Mouse (Mus musculus) CH12.LX (cell line): Measurements from ENCODE around the gene Spn. TPM values are rescaled to one million over a fixed set of nuclear protein-coding genes. Genes with fewer than 3 reads are reported as not detected.

Source experiments
- DNase-seq: peaks from one replicate; pipeline ENCODE4 v3.0.0-alpha.2; 2013; ENCODE audit errors: extremely low read depth
- H3K27ac ChIP-seq: 2 replicates; pipeline ENCODE4 v1.5.1; 2012; ENCODE audit warnings: low read depth, mild to moderate bottlenecking, control low read depth, moderate library complexity; ENCODE audit not compliant: insufficient read depth
- H3K27me3 ChIP-seq: replicated peaks from 2 replicates; pipeline ENCODE3; 2012; ENCODE audit warnings: inconsistent platforms
- H3K36me3 ChIP-seq, 2 experiments: replicated peaks in 1 of 2; 2 replicates each; pipeline versions ENCODE3 to v1.6.1; 2012; ENCODE audit warnings: inconsistent platforms in 1 of 2, low read length in 1 of 2, mild to moderate bottlenecking in 1 of 2, mixed read lengths in 1 of 2, moderate library complexity in 1 of 2; ENCODE audit not compliant: control insufficient read depth in 1 of 2, insufficient read depth in 1 of 2
- H3K4me1 ChIP-seq, 2 experiments: 2 replicates each; pipeline ENCODE4 v1.6.1; 2012; ENCODE audit warnings: inconsistent platforms in 1 of 2, moderate library complexity in 1 of 2; ENCODE audit not compliant: insufficient read depth in 2 of 2, control insufficient read depth in 1 of 2
- H3K4me2 ChIP-seq: 2 replicates; pipeline ENCODE4 v1.6.1; 2012; ENCODE audit warnings: low read depth, mild to moderate bottlenecking, control low read depth; ENCODE audit not compliant: poor library complexity, insufficient read depth, severe bottlenecking
- H3K4me3 ChIP-seq, 3 experiments: fragments of 150-350 bp in 1 of 3; sonication (generic) in 1 of 3; replicated peaks in 1 of 3; 2 replicates each; pipeline versions ENCODE3 to v1.5.1; 2011 to 2012; ENCODE audit warnings: low read depth in 2 of 3, low read length in 2 of 3, mild to moderate bottlenecking in 2 of 3, moderate library complexity in 2 of 3, control low read depth in 1 of 3, improper control_type of control experiment in 1 of 3, inconsistent platforms in 1 of 3, mixed read lengths in 1 of 3; ENCODE audit not compliant: poor library complexity in 1 of 3
- H3K79me2 ChIP-seq: replicated peaks from 2 replicates; pipeline ENCODE4 v1.6.1; 2012; ENCODE audit warnings: mild to moderate bottlenecking, moderate library complexity; ENCODE audit not compliant: control insufficient read depth, poor library complexity, insufficient read depth, severe bottlenecking; ENCODE audit errors: extremely low read depth
- H3K9ac ChIP-seq: 2 replicates; pipeline ENCODE4 v1.6.1; 2012; ENCODE audit warnings: low read depth, mild to moderate bottlenecking, control low read depth, moderate library complexity; ENCODE audit not compliant: insufficient read depth
- H3K9me3 ChIP-seq: replicated peaks from 2 replicates; pipeline ENCODE3; 2012; ENCODE audit warnings: low read length, inconsistent platforms, mixed read lengths
- CHD2 ChIP-seq: IDR thresholded peaks from 2 replicates; pipeline ENCODE4 v1.6.1; 2011; ENCODE audit warnings: low read length, improper control_type of control experiment
- CTCF ChIP-seq, 2 experiments: IDR thresholded peaks in 1 of 2; conservative IDR thresholded peaks in 1 of 2; 2 replicates each; pipeline ENCODE4 v1.5.1; 2011 to 2012; ENCODE audit warnings: low read depth in 2 of 2, low read length in 2 of 2, improper control_type of control experiment in 1 of 2, inconsistent platforms in 1 of 2, mild to moderate bottlenecking in 1 of 2, moderate library complexity in 1 of 2
- E2F4 ChIP-seq: IDR thresholded peaks from 2 replicates; pipeline ENCODE4 v1.6.1; 2011; ENCODE audit warnings: low read depth, low read length, improper control_type of control experiment; ENCODE audit not compliant: insufficient replicate concordance
- ELF1 ChIP-seq: IDR thresholded peaks from 2 replicates; pipeline ENCODE4 v1.6.1; 2014; ENCODE audit warnings: low read depth, mild to moderate bottlenecking, inconsistent platforms, low read length, improper control_type of control experiment
- EP300 ChIP-seq: IDR thresholded peaks from 2 replicates; pipeline ENCODE4 v1.6.1; 2011; ENCODE audit warnings: low read length, improper control_type of control experiment
- ETS1 ChIP-seq: conservative IDR thresholded peaks from 2 replicates; pipeline ENCODE4 v1.6.1; 2012; ENCODE audit warnings: low read depth, mild to moderate bottlenecking, inconsistent platforms, low read length, improper control_type of control experiment, moderate library complexity
- MAFK ChIP-seq: IDR thresholded peaks from 2 replicates; pipeline ENCODE4 v1.6.1; 2011; ENCODE audit warnings: low read length, improper control_type of control experiment; ENCODE audit not compliant: insufficient replicate concordance
- MAX ChIP-seq: IDR thresholded peaks from 2 replicates; pipeline ENCODE4 v1.6.1; 2011; ENCODE audit warnings: low read length, improper control_type of control experiment
- MEF2A ChIP-seq: IDR thresholded peaks from 2 replicates; pipeline ENCODE4 v1.6.1; 2014; ENCODE audit warnings: low read depth, mild to moderate bottlenecking, inconsistent platforms, low read length, improper control_type of control experiment, borderline replicate concordance
- MXI1 ChIP-seq: IDR thresholded peaks from 2 replicates; pipeline ENCODE4 v1.6.1; 2011; ENCODE audit warnings: mild to moderate bottlenecking, low read depth, low read length, improper control_type of control experiment
- NRF1 ChIP-seq: IDR thresholded peaks from 2 replicates; pipeline ENCODE4 v1.6.1; 2014; ENCODE audit warnings: low read depth, mild to moderate bottlenecking, inconsistent platforms, low read length, improper control_type of control experiment, moderate library complexity
- RCOR1 ChIP-seq: conservative IDR thresholded peaks from 2 replicates; pipeline ENCODE4 v1.6.1; 2012; ENCODE audit warnings: low read depth, mild to moderate bottlenecking, inconsistent platforms, low read length, improper control_type of control experiment
- SIN3A ChIP-seq: IDR thresholded peaks from 2 replicates; pipeline ENCODE4 v1.6.1; 2012; ENCODE audit warnings: low read length, improper control_type of control experiment, inconsistent platforms
- SMC3 ChIP-seq: IDR thresholded peaks from 2 replicates; pipeline ENCODE4 v1.6.1; 2011; ENCODE audit warnings: low read depth, low read length, improper control_type of control experiment
- TBP ChIP-seq: conservative IDR thresholded peaks from 2 replicates; pipeline ENCODE4 v1.6.1; 2011; ENCODE audit warnings: low read depth, low read length, improper control_type of control experiment
- UBTF ChIP-seq: IDR thresholded peaks from 2 replicates; pipeline ENCODE4 v1.6.1; 2012; ENCODE audit warnings: low read depth, mild to moderate bottlenecking, inconsistent platforms, low read length, improper control_type of control experiment, moderate library complexity
- ZC3H11A ChIP-seq: IDR thresholded peaks from 2 replicates; pipeline ENCODE4 v1.6.1; 2012; ENCODE audit warnings: low read depth, mild to moderate bottlenecking, inconsistent platforms, low read length, improper control_type of control experiment
- ZKSCAN1 ChIP-seq: IDR thresholded peaks from 2 replicates; pipeline ENCODE4 v1.6.1; 2012; ENCODE audit warnings: low read depth, inconsistent platforms, low read length, improper control_type of control experiment, borderline replicate concordance
- ZNF384 ChIP-seq: IDR thresholded peaks from 2 replicates; pipeline ENCODE4 v1.6.1; 2012; ENCODE audit warnings: low read depth, low read length, improper control_type of control experiment, inconsistent platforms
- dilution Hi-C: fragments of 300-500 bp; cut with MboI; formaldehyde crosslinking; loops from 2 replicates; pipeline ENCODE4 v1.14.3; 2020; ENCODE audit warnings: low sequenced_read_pairs; ENCODE audit not compliant: extremely low pct_unique_long_range_greater_than_20kb, extremely low pct_ligation_motif_present
- in situ Hi-C: fragments of 300-500 bp; cut with MboI; formaldehyde crosslinking; loops from 3 replicates; pipeline ENCODE4 v1.14.3; 2019; ENCODE audit warnings: low sequenced_read_pairs, low pct_ligation_motif_present, low pct_unique_long_range_greater_than_20kb, mixed read lengths
- polyA plus RNA-seq: library from polyadenylated mRNA; unstranded; fragments of >175 nt; gene quantifications from 2 replicates; pipeline ENCODE4 v1.2.1, GENCODE M21; 2012; ENCODE audit warnings: low read depth; ENCODE audit not compliant: insufficient read length
- total RNA-seq, 2 experiments: library from RNA; depleted of rRNA; stranded (reverse); fragments of 300-350 nt in 1 of 2; fragments of >200 nt in 1 of 2; gene quantifications; 2 replicates each; pipeline ENCODE4 v1.2.3; 2012 to 2014

The Spn gene
- total and polyA plus RNA-seq, 3 experiments: 2.4 to 16.3 (median 3.3) TPM

GRCm38 (mm10) chr7:127121061-127121910, 16.3 kb downstream of the Spn start:
- Histone ChIP-seq H3K9me3 (peaks cover 15% of the 10 kb centered on the region), H3K9ac (no peak overlapping the region), H3K36me3 (no peaks in the 10 kb centered on the region), H3K27ac (no peak overlapping the region), H3K4me2 (no peak overlapping the region), H3K27me3 (no peaks in the 10 kb centered on the region), H3K79me2 (no peaks in the 10 kb centered on the region), H3K4me3 (no peak overlapping the region), H3K4me1 (peaks cover 11 to 43% of the 10 kb centered on the region in 2 experiments; a peak in 3 of 4 replicates)
- TF ChIP-seq MAFK (no peak), UBTF (no peak), TBP (no peak), MXI1 (no peak), E2F4 (no peak), ZKSCAN1 (no peak), ZNF384 (no peak), CTCF (conservative IDR thresholded peaks at IDR 0.05 in 1 of 2, IDR thresholded peaks at IDR 0.05 in 1 of 2; ENCODE audit: low read depth in 2 of 2, low read length in 2 of 2) (no peak), RCOR1 (no peak), ETS1 (no peak), MAX (no peak), ZC3H11A (no peak)
- no peak for DNase-seq
- in situ Hi-C loops (no loop called here), dilution Hi-C loops (no loop called here)

- H3K79me2 ChIP-seq: no peaks in the 10 kb centered on the region
- no peaks in the 10 kb centered on the region for H3K36me3 ChIP-seq
- no peak overlapping the region for H3K4me3 ChIP-seq
- no peak overlapping the region for H3K4me2 ChIP-seq
- H3K4me1 ChIP-seq: peaks cover 22 to 61% of the 10 kb centered on the region in 2 experiments
- in situ Hi-C loops: loop anchor here (10.0 kb wide), 1 partner anchor 474 kb away; the partner anchor contains the start of gene Sgf29
- no peak overlapping the region for H3K9ac ChIP-seq
- peaks cover 7% of the 10 kb centered on the region for H3K9me3 ChIP-seq
- no peak overlapping the region for H3K27ac ChIP-seq
- DNase-seq: no peak
- no peaks in the 10 kb centered on the region for H3K27me3 ChIP-seq
- dilution Hi-C loops: no loop called here
- TF ChIP-seq MXI1 (no peak), EP300 (no peak), MEF2A (no peak), UBTF (no peak), CTCF (conservative IDR thresholded peaks at IDR 0.05 in 1 of 2, IDR thresholded peaks at IDR 0.05 in 1 of 2; ENCODE audit: low read depth in 2 of 2, low read length in 2 of 2) (no peak), NRF1 (no peak), ELF1 (no peak), CHD2 (no peak), RCOR1 (no peak), SIN3A (no peak), SMC3 (no peak), TBP (no peak), E2F4 (no peak)
- TF ChIP-seq, all 38 proteins: peak for 0
Measured at GRCm38 (mm10) chr7:127118671-127119445, 18.8 kb downstream of the Spn start.
